Mouse (Mus musculus): ENCODE measurements at regions not wholly inside any gene's neighbourhood (a gene's known extent, or its start where the extent isn't known, plus 50 kb on each side); places are given as distances from the start of the nearest gene placed in this dataset.

GRCm38 (mm10) chr2:105607969-105608538 lies 60.6 kb upstream of the Pax6 start:
- Histone ChIP-seq H3K27ac (ENCODE audit: control insufficient read depth, insufficient read depth, low read depth, low read length) (no peak overlapping the region), H3K4me3 (ENCODE audit: control insufficient read depth, low read depth, low read length) (no peak overlapping the region), H3K4me1 (ENCODE audit: control insufficient read depth, insufficient read depth, low read length) (peaks cover 6% of the 10 kb centered on the region), H3K27me3 (ENCODE audit: control insufficient read depth, insufficient read depth, low read length) (no peaks in the 10 kb centered on the region), H3K36me3 (ENCODE audit: control insufficient read depth, insufficient read depth, low read length) (no peaks in the 10 kb centered on the region)
- TF ChIP-seq POLR2A (IDR thresholded peaks at IDR 0.05; ENCODE audit: control insufficient read depth, low read depth, low read length) = no peak
- TF ChIP-seq CTCF (IDR thresholded peaks at IDR 0.05; ENCODE audit: control insufficient read depth, insufficient read depth, insufficient replicate concordance, low read depth, low read length) = no peak

- Histone ChIP-seq H3K27me3 (ENCODE audit: control insufficient read depth, insufficient read depth, low read length) (no peaks in the 10 kb centered on the region), H3K4me1 (ENCODE audit: control insufficient read depth, insufficient read depth, low read length) (peaks cover 6% of the 10 kb centered on the region), H3K36me3 (ENCODE audit: control insufficient read depth, insufficient read depth, low read length) (no peaks in the 10 kb centered on the region), H3K4me3 (ENCODE audit: control insufficient read depth, low read depth, low read length) (no peak overlapping the region), H3K27ac (ENCODE audit: control insufficient read depth, insufficient read depth, low read depth, low read length) (no peak overlapping the region)
- TF ChIP-seq CTCF (IDR thresholded peaks at IDR 0.05; ENCODE audit: control insufficient read depth, insufficient read depth, insufficient replicate concordance, low read depth, low read length) (no peak), POLR2A (IDR thresholded peaks at IDR 0.05; ENCODE audit: control insufficient read depth, low read depth, low read length) (no peak)
These were observed 59.9 kb upstream of the Pax6 start for GRCm38 (mm10) chr2:105608756-105609155.

- Histone ChIP-seq H3K27ac (ENCODE audit: control insufficient read depth, insufficient read depth, low read depth, low read length) (no peak overlapping the region), H3K4me1 (ENCODE audit: control insufficient read depth, insufficient read depth, low read length) (peaks cover 9% of the 10 kb centered on the region), H3K27me3 (ENCODE audit: control insufficient read depth, insufficient read depth, low read length) (no peaks in the 10 kb centered on the region), H3K4me3 (ENCODE audit: control insufficient read depth, low read depth, low read length) (no peak overlapping the region), H3K36me3 (ENCODE audit: control insufficient read depth, insufficient read depth, low read length) (no peaks in the 10 kb centered on the region)
- TF ChIP-seq POLR2A (IDR thresholded peaks at IDR 0.05; ENCODE audit: control insufficient read depth, low read depth, low read length) = no peak
- no peak for TF ChIP-seq CTCF (IDR thresholded peaks at IDR 0.05; ENCODE audit: control insufficient read depth, insufficient read depth, insufficient replicate concordance, low read depth, low read length)
These were observed 57.7 kb upstream of the Pax6 start for GRCm38 (mm10) chr2:105611014-105611413.

GRCm38 (mm10) chr2:105611651-105612050 lies 57.0 kb upstream of the Pax6 start:
- Histone ChIP-seq H3K4me1 (ENCODE audit: control insufficient read depth, insufficient read depth, low read length) (peaks cover 13% of the 10 kb centered on the region), H3K4me3 (ENCODE audit: control insufficient read depth, low read depth, low read length) (no peak overlapping the region), H3K36me3 (ENCODE audit: control insufficient read depth, insufficient read depth, low read length) (no peaks in the 10 kb centered on the region), H3K27me3 (ENCODE audit: control insufficient read depth, insufficient read depth, low read length) (no peaks in the 10 kb centered on the region), H3K27ac (ENCODE audit: control insufficient read depth, insufficient read depth, low read depth, low read length) (no peak overlapping the region)
- no peak for TF ChIP-seq CTCF (IDR thresholded peaks at IDR 0.05; ENCODE audit: control insufficient read depth, insufficient read depth, insufficient replicate concordance, low read depth, low read length)
- no peak for TF ChIP-seq POLR2A (IDR thresholded peaks at IDR 0.05; ENCODE audit: control insufficient read depth, low read depth, low read length)

- TF ChIP-seq POLR2A (IDR thresholded peaks at IDR 0.05; ENCODE audit: control insufficient read depth, low read depth, low read length) (no peak), CTCF (IDR thresholded peaks at IDR 0.05; ENCODE audit: control insufficient read depth, insufficient read depth, insufficient replicate concordance, low read depth, low read length) (no peak)
- Histone ChIP-seq H3K27me3 (ENCODE audit: control insufficient read depth, insufficient read depth, low read length) (no peaks in the 10 kb centered on the region), H3K4me3 (ENCODE audit: control insufficient read depth, low read depth, low read length) (no peak overlapping the region; the same call in 1 of the 2 replicates), H3K36me3 (ENCODE audit: control insufficient read depth, insufficient read depth, low read length) (no peaks in the 10 kb centered on the region), H3K27ac (ENCODE audit: control insufficient read depth, insufficient read depth, low read depth, low read length) (no peak overlapping the region), H3K4me1 (ENCODE audit: control insufficient read depth, insufficient read depth, low read length) (peaks cover 13% of the 10 kb centered on the region)
These were observed 56.5 kb upstream of the Pax6 start for GRCm38 (mm10) chr2:105612051-105612664.

GRCm38 (mm10) chr2:105612706-105613105 lies 56.0 kb upstream of the Pax6 start:
- Histone ChIP-seq H3K4me1 (ENCODE audit: control insufficient read depth, insufficient read depth, low read length) (peaks cover 13% of the 10 kb centered on the region), H3K4me3 (ENCODE audit: control insufficient read depth, low read depth, low read length) (no peak overlapping the region), H3K36me3 (ENCODE audit: control insufficient read depth, insufficient read depth, low read length) (no peaks in the 10 kb centered on the region), H3K27ac (ENCODE audit: control insufficient read depth, insufficient read depth, low read depth, low read length) (no peak overlapping the region), H3K27me3 (ENCODE audit: control insufficient read depth, insufficient read depth, low read length) (no peaks in the 10 kb centered on the region)
- TF ChIP-seq POLR2A (IDR thresholded peaks at IDR 0.05; ENCODE audit: control insufficient read depth, low read depth, low read length) (no peak), CTCF (IDR thresholded peaks at IDR 0.05; ENCODE audit: control insufficient read depth, insufficient read depth, insufficient replicate concordance, low read depth, low read length) (no peak)

- H3K36me3 ChIP-seq (ENCODE audit: control insufficient read depth, insufficient read depth, low read length) = no peaks in the 10 kb centered on the region
- no peak overlapping the region for H3K27ac ChIP-seq (ENCODE audit: control insufficient read depth, insufficient read depth, low read depth, low read length)
- no peaks in the 10 kb centered on the region for H3K27me3 ChIP-seq (ENCODE audit: control insufficient read depth, insufficient read depth, low read length)
- peaks cover 13% of the 10 kb centered on the region for H3K4me1 ChIP-seq (ENCODE audit: control insufficient read depth, insufficient read depth, low read length)
- H3K4me3 ChIP-seq (ENCODE audit: control insufficient read depth, low read depth, low read length) = no peak overlapping the region
- no peak for TF ChIP-seq CTCF (IDR thresholded peaks at IDR 0.05; ENCODE audit: control insufficient read depth, insufficient read depth, insufficient replicate concordance, low read depth, low read length)
- TF ChIP-seq POLR2A (IDR thresholded peaks at IDR 0.05; ENCODE audit: control insufficient read depth, low read depth, low read length) = no peak
These were observed 55.5 kb upstream of the Pax6 start for GRCm38 (mm10) chr2:105613243-105613642.
